Mouse (Mus musculus) E14TG2a.4 (cell line): Measurements from ENCODE around the gene Hs2st1.

Source experiments
- H3K27me3 ChIP-seq: 2 replicates; pipeline ENCODE4 v1.6.1; 2014; ENCODE audit warnings: low read length, control low read depth; ENCODE audit not compliant: insufficient read depth
- H3K36me3 ChIP-seq: 2 replicates; pipeline ENCODE4 v1.6.1; 2014; ENCODE audit warnings: low read length, control low read depth; ENCODE audit not compliant: insufficient read depth
- H3K4me1 ChIP-seq: replicated peaks from 2 replicates; pipeline ENCODE4 v1.6.1; 2014; ENCODE audit warnings: low read depth, low read length, control low read depth
- H3K4me3 ChIP-seq: replicated peaks from 2 replicates; pipeline ENCODE4 v1.5.1; 2014; ENCODE audit warnings: mild to moderate bottlenecking, low read length
- H3K9me3 ChIP-seq: 2 replicates; pipeline ENCODE4 v1.6.1; 2014; ENCODE audit warnings: low read length, control low read depth
- CTCF ChIP-seq: conservative IDR thresholded peaks from 2 replicates; pipeline ENCODE4 v1.5.1; 2014; ENCODE audit warnings: low read length
- NANOG ChIP-seq: IDR thresholded peaks from 2 replicates; pipeline ENCODE4 v1.6.1; 2014; ENCODE audit warnings: borderline replicate concordance, low read length, mixed read lengths
- POU5F1 ChIP-seq: IDR thresholded peaks from 2 replicates; pipeline ENCODE4 v1.6.1; 2014; ENCODE audit warnings: low read length, borderline replicate concordance

Gene Hs2st1

GRCm38 (mm10) chr3:144597121-144597520 lies 27.1 kb upstream of the Hs2st1 start:
- Histone ChIP-seq H3K9me3 (no peaks in the 10 kb centered on the region), H3K36me3 (peaks cover 82% of the 10 kb centered on the region), H3K4me1 (peaks cover 34% of the 10 kb centered on the region), H3K4me3 (no peak overlapping the region), H3K27me3 (no peaks in the 10 kb centered on the region)
- TF ChIP-seq NANOG (no peak), CTCF (no peak), POU5F1 (no peak)

GRCm38 (mm10) chr3:144592992-144593785 lies 23.2 kb upstream of the Hs2st1 start:
- Histone ChIP-seq H3K36me3 (peaks cover 90% of the 10 kb centered on the region), H3K27me3 (no peaks in the 10 kb centered on the region), H3K4me3 (no peak overlapping the region), H3K9me3 (no peaks in the 10 kb centered on the region), H3K4me1 (peaks cover 19% of the 10 kb centered on the region)
- no peak for TF ChIP-seq CTCF
- no peak for TF ChIP-seq POU5F1
- TF ChIP-seq NANOG = no peak

GRCm38 (mm10) chr3:144589189-144589890 lies 19.4 kb upstream of the Hs2st1 start:
- Histone ChIP-seq H3K9me3 (no peaks in the 10 kb centered on the region), H3K27me3 (no peaks in the 10 kb centered on the region), H3K36me3 (peaks cover 86% of the 10 kb centered on the region), H3K4me3 (no peak overlapping the region), H3K4me1 (peaks cover 23% of the 10 kb centered on the region)
- TF ChIP-seq NANOG (no peak), CTCF (no peak), POU5F1 (no peak)

GRCm38 (mm10) chr3:144586731-144587130 lies 16.8 kb upstream of the Hs2st1 start:
- peaks cover 15% of the 10 kb centered on the region; the same call in 1 of the 2 replicates for H3K4me1 ChIP-seq
- H3K27me3 ChIP-seq = no peaks in the 10 kb centered on the region
- H3K36me3 ChIP-seq = peaks cover 90% of the 10 kb centered on the region
- no peak for TF ChIP-seq POU5F1
- no peak overlapping the region for H3K4me3 ChIP-seq
- no peaks in the 10 kb centered on the region for H3K9me3 ChIP-seq

GRCm38 (mm10) chr3:144584789-144585553 lies 15.0 kb upstream of the Hs2st1 start:
- H3K27me3 ChIP-seq = no peaks in the 10 kb centered on the region
- H3K36me3 ChIP-seq = peaks cover 90% of the 10 kb centered on the region
- peaks cover 20% of the 10 kb centered on the region; the same call in 1 of the 2 replicates for H3K4me1 ChIP-seq
- H3K4me3 ChIP-seq = no peak overlapping the region
- H3K9me3 ChIP-seq = no peaks in the 10 kb centered on the region
- TF ChIP-seq POU5F1 (no peak), CTCF (no peak)

- TF ChIP-seq CTCF = no peak
- TF ChIP-seq NANOG = no peak
- no peak for TF ChIP-seq POU5F1
- no peaks in the 10 kb centered on the region for H3K27me3 ChIP-seq
- H3K9me3 ChIP-seq = no peaks in the 10 kb centered on the region
- H3K4me1 ChIP-seq = peaks cover 22% of the 10 kb centered on the region; the same call in 1 of the 2 replicates
- H3K4me3 ChIP-seq = no peak overlapping the region
- peaks cover 90% of the 10 kb centered on the region for H3K36me3 ChIP-seq
Measured at GRCm38 (mm10) chr3:144583789-144584188, 13.8 kb upstream of the Hs2st1 start.

- H3K4me3 ChIP-seq = no peak overlapping the region
- H3K27me3 ChIP-seq = no peaks in the 10 kb centered on the region
- no peak for TF ChIP-seq CTCF
- TF ChIP-seq NANOG = no peak
- TF ChIP-seq POU5F1 = no peak
- H3K36me3 ChIP-seq = peaks cover 94% of the 10 kb centered on the region
- no peaks in the 10 kb centered on the region for H3K9me3 ChIP-seq
- H3K4me1 ChIP-seq = peaks cover 25% of the 10 kb centered on the region; the same call in 1 of the 2 replicates
Measured at GRCm38 (mm10) chr3:144582306-144582705, 12.3 kb upstream of the Hs2st1 start.

- H3K4me1 ChIP-seq = peaks cover 21% of the 10 kb centered on the region; the same call in 1 of the 2 replicates
- TF ChIP-seq CTCF (no peak), NANOG (no peak), POU5F1 (no peak)
- no peaks in the 10 kb centered on the region for H3K27me3 ChIP-seq
- no peak overlapping the region for H3K4me3 ChIP-seq
- peaks cover 94% of the 10 kb centered on the region for H3K36me3 ChIP-seq
- no peaks in the 10 kb centered on the region for H3K9me3 ChIP-seq
Measured at GRCm38 (mm10) chr3:144581842-144582241, 11.9 kb upstream of the Hs2st1 start.
